Comparison of ENCODE assay signal across 14 mouse cellular contexts in genomic region chr1:112748497-112748896, GRCm38 (mm10).
"Had no signal": no experiment of that assay in that cellular context is flagged by ENCODE, and none has a peak within 500 bp of the region (broad histone marks: within the 10 kb centered on the region; RNA-seq: fewer than 3 reads in every experiment).

No protein-coding gene starts in this region.

- H3K4me3 ChIP-seq: limb, embryonic 13.5 days; liver, embryonic 15.5 days; midbrain, embryonic 13.5 days; neural tube, embryonic 12.5 days; stomach, embryonic 15.5 days had no signal

- H3K36me3 ChIP-seq: limb, embryonic 13.5 days; liver, embryonic 15.5 days; midbrain, embryonic 13.5 days; neural tube, embryonic 12.5 days; stomach, embryonic 15.5 days had no signal

- H3K27me3 ChIP-seq: limb, embryonic 13.5 days; liver, embryonic 15.5 days; midbrain, embryonic 13.5 days; neural tube, embryonic 12.5 days; stomach, embryonic 15.5 days had no signal

- DNase-seq: kidney, adult 8-10 months; kidney, postnatal 25 days; layer of hippocampus, postnatal 36 days; lung, adult 2 months; lung, postnatal 36 days; retina, postnatal 1 day; right cerebral cortex, postnatal 4 days; spleen, adult 18-20 months; thymus, postnatal 36 days had no signal

- H3K4me2 ChIP-seq: limb, embryonic 13.5 days; liver, embryonic 15.5 days; midbrain, embryonic 13.5 days; neural tube, embryonic 12.5 days; stomach, embryonic 15.5 days had no signal
